Mouse (Mus musculus): ENCODE results near the gene Klf12. TPM values are rescaled to one million over a fixed set of nuclear protein-coding genes. Genes with fewer than 3 reads are reported as not detected.

Gene Klf12
- total RNA-seq, 2 experiments from 2014 or later, result 52.0 to 56.0 TPM

- DNase-seq (ENCODE audit: low spot score in 2 of 2), result no peak
Observed at GRCm38 (mm10) chr14:100236757-100237156, 47.7 kb downstream of the Klf12 start.

GRCm38 (mm10) chr14:100235746-100236145 lies 48.7 kb downstream of the Klf12 start:
- no peak for DNase-seq (ENCODE audit: low spot score in 2 of 2)

- no peak for DNase-seq (ENCODE audit: low spot score in 2 of 2)
Observed at GRCm38 (mm10) chr14:100231384-100231783, 53.1 kb downstream of the Klf12 start.

- DNase-seq (ENCODE audit: low spot score in 2 of 2), result no peak
Observed at GRCm38 (mm10) chr14:100228120-100228519, 56.4 kb downstream of the Klf12 start.

DNA sequence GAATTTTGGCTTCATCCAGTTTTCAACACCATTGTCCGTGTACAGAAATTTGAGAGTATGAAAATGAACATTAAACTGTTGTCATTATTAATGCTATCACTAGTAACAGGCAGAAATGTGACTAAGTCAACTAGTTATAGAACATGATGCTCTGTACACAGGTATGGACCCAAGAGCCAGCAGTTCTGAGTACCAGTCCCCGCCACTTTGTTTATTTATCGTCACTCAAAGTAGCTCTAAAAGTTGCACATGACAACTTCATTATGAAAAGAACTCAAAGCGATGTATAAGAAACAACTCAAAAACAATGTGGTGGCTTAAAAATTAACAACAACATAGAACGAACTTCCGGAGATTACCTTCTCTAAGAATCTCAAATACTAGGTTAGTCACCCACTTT lies 56.8 kb downstream of the Klf12 start:
- DNase-seq (ENCODE audit: low spot score in 2 of 2), result no peak

DNA sequence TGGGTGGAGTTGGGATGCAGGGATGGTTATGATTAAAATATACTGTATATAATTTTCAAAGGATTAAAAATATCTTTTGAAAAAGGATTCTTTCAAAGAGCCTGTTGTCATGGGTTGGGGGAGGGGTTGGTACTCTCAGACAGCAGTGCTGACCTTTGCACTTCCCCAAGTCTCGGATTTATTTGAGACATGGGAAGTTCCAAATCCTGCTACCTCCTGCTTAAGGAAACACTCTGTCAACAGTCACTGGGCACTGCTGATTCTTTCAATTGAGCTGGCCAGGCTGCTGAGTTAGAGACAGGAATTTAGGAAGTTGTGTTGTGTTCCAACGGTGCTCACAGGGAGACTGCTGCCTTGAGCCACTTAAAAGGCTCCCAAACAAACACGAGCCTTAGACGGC lies 60.3 kb downstream of the Klf12 start:
- DNase-seq (ENCODE audit: low spot score in 2 of 2), result no peak

- DNase-seq (ENCODE audit: low spot score in 2 of 2), result no peak
Observed at GRCm38 (mm10) chr14:100222260-100222659, 62.2 kb downstream of the Klf12 start.

DNA sequence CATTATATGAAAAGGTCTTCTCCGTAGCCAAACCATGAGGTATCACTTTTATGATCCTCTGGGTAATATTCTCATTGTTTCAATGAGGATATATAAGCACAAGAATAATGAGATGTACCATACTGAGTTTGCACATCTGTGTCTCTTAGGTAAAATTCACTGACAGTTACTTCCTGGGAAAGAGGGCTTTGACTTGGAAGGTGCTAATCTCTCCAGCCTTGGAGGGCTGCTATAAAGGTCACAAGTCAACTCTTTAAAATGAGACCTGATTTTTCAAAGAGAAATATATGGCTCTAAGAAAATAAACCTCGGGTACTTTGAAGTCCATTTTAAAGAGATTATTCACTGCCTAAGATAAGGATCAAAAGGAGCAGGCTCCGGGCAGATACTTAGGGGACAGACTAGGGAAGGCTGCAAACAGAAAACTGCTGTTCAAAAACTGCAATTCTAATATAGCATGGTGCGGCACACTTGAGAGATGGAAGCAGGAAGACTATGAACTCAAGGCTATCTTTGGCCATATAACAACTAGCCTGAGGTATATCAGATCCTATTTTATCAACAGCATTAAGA lies 69.2 kb downstream of the Klf12 start:
- DNase-seq (ENCODE audit: low spot score in 2 of 2), result no peak

DNA sequence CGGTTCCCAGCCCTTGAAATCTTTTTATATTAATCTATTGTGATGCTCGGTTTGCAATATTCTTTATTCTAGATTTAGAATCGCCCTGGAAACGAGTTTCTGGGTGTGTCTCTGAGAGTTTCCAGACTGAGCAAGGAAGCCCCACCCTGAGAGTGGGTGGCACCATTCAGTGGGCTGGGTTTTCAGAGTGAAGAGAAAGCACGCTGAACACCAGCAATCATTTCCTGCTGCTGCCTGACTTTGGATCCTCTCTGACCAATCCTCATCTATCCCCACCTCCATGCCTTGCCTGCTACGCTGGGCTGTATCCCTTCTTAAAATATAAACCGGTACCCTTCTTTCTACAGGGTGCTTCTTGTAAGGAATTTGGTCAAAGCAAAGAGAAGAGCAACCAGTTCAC lies 71.4 kb downstream of the Klf12 start:
- DNase-seq (ENCODE audit: low spot score in 2 of 2), result peak; percentile 34 to 53

- DNase-seq (ENCODE audit: low spot score in 2 of 2), result no peak
Observed at GRCm38 (mm10) chr14:100211826-100212117, 72.7 kb downstream of the Klf12 start.

GRCm38 (mm10) chr14:100211036-100211825 lies 73.2 kb downstream of the Klf12 start:
- DNase-seq (ENCODE audit: low spot score in 2 of 2), result peak; percentile 68 to 77

DNA sequence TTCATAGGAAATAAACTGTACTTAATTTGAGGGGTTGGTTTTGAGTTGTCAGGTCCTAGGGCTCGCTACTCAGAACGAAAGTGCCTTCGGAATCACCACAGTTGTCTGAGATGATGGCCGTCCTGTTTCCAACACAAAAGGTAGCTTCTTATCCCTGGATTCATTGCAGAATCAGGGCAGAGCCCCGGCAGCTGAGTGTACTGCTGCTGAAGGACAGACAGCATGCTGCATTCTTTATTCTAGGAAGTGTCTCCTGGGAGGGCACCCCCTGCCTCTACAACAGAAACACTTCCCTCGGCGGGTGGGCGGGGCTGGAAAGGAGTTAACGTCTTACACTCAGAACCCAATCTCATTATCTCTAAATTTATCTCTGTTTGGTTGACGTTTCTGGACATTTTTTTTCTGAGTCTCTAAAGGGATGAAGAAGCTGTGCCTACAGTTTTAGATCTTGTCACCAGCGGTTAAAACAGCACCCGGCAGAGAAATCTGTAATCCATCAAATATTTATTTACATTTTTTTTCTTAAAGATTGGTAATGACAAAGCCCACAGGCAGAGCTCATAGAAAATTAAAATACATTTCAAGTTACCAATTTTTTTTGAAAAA lies 74.6 kb downstream of the Klf12 start:
- peak in 1 of 2 experiments; percentile 22 for DNase-seq (ENCODE audit: low spot score in 2 of 2)

DNA sequence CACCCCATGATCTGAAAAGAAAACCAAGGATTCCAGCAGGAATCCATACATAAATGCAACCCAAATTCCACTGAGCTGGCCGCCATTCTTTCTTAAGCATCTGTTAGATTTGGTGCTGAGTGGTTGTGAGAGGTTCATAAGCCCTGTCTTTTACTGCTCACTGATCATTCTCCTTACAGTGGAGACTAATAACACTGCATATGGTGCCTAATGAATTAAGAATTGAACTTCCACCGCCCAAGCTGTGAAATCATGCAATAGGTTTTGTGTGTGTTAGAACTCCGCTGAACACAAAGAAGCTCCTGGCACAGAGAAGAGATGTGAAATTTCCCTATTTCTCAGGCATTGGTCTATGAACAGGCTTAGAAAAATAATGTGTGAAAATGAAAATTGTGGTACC lies 77.4 kb downstream of the Klf12 start:
- DNase-seq (ENCODE audit: low spot score in 2 of 2), result no peak

DNA sequence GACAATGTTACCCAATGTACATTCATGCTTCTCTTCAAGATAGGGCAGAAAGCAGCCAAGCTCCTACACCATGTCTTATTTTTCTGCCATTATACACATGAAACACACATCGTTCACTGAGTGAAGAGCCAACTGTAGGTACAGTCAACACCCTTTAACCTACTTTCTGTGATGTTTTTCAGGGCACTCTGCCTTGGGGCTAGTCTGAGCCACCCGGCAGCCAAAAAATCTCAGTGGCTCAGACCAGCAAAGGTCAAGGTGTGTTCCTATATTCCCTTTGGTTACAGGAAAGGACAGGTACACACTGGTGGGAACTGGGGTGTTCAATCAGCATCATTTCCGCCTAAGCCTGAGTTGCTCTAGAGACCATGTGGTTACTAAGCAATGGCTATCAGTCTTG lies 78.3 kb downstream of the Klf12 start:
- DNase-seq (ENCODE audit: low spot score in 2 of 2), result no peak

DNA sequence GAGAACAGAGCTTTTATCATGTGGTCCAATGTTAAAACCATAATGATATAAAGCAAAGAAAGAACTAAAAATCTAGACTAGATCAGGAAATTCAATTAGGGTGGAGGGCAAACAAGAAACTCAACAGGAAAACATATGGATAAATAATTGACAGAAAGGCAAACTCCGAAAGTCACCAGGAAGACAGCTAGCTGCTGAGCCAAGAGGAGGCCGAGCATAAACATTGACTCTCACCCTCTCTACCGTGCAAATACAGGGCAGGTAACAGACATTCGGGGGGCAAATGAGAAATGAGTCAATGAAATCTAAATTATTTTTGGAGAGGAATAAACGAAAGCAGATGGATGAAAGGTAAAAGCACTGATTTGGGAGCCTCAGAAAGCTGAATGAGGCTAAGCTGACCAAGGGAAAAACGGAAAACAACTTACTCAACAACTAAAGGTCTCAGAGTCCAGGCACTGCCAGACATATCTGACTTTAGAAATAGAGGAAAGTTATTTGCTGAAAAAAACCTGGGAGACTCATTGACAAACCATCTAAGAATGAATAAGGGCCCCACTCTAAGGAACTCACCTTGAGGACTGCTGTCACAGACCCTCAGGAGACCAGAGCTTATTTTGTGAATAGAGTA lies 84.3 kb downstream of the Klf12 start:
- DNase-seq (ENCODE audit: low spot score in 2 of 2), result no peak

DNA sequence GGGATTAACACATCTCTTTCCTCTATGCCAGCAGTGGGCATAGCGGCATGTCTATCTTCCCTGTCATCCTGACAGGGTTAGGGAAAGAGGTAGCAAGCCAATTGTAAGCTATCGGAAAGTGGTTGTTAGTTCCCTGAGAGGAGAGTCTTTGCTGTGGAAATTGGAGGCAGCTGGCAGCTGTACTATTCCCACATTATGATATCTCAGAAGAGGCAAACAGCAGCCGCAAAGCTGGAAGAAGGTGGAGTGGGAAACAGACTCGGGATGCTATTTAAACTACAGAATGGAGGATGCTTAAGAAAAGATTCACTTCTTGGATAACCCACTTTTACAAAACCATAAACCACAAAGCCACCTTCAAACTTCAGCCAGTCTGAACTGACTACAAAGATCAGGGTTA lies 85.8 kb downstream of the Klf12 start:
- DNase-seq (ENCODE audit: low spot score in 2 of 2), result peak in 1 of 2 experiments; percentile 8

GRCm38 (mm10) chr14:100197199-100197598 lies 87.3 kb downstream of the Klf12 start:
- no peak for DNase-seq (ENCODE audit: low spot score in 2 of 2)

DNA sequence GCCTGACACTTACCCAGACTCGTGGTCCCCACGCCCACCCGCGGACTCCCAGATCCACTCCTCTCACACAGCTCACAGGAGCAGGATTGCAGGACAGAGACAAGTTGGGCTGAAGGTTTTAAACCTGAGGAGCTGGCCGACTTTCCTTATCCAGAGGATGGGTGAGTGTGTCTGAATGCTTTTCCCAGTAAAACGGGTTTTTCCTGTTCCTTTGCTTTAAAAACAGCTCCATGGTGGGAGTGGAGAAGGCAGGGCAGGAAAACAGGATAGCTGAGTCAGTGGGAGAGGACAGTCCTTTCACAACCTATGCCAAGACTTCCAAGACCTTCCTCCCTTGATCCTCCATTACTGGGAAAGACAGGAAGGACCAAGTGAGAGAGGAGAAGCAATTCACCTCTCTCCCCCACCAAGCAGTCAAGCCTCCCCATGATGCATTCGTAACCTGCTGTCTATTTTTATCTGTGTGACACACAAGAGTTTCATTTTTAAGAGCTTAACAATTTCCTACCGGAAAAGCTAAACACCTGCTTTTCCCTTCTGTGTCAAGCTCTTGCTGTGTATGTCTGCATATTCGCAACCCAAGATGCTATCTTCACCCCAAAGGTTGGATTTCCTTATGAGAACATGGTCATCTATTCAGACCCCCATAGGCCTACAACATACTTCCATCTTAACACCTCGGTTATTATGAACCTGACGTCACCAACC lies 94.8 kb downstream of the Klf12 start:
- DNase-seq (ENCODE audit: low spot score in 2 of 2), result no peak

GRCm38 (mm10) chr14:100187372-100187771 lies 97.1 kb downstream of the Klf12 start:
- no peak for DNase-seq (ENCODE audit: low spot score in 2 of 2)

GRCm38 (mm10) chr14:100177796-100178195 lies 106.7 kb downstream of the Klf12 start:
- no peak for DNase-seq (ENCODE audit: low spot score in 2 of 2)

GRCm38 (mm10) chr14:100165075-100165474 lies 119.4 kb downstream of the Klf12 start:
- no peak for DNase-seq (ENCODE audit: low spot score in 2 of 2)

- no peak for DNase-seq (ENCODE audit: low spot score in 2 of 2)
Observed at GRCm38 (mm10) chr14:100156639-100157038, 127.8 kb downstream of the Klf12 start.
